Mouse (Mus musculus): ENCODE measurements at regions not wholly inside any gene's neighbourhood (a gene's known extent, or its start where the extent isn't known, plus 50 kb on each side); places are given as distances from the start of the nearest gene placed in this dataset.

DNA sequence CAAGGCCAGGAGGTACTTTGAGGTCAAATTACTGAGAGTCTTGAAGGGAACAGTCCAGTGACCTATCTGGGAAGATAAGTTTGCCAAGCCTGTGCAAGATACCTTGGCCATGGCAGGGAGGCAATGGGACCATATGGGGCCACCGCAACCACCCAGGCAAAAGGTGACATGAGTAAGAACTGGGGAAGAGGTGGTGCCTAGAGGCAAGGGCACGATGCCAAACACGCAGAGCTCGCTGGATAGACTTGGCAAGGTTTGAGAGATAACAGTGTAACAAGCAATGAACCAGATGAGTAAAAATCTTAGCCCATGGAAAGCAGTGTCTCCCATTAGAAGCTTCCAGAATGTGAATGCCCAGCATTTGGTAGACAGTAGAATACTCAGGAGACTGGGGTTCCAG is 128.1 kb downstream of the Dhx15 start:
- no peak for TF ChIP-seq CTCF (IDR thresholded peaks at IDR 0.05; ENCODE audit: low read depth)
- no peak for TF ChIP-seq EP300 (IDR thresholded peaks at IDR 0.05; ENCODE audit: low read depth)
